Mouse (Mus musculus): ENCODE data around the gene Gm47985. TPM values are rescaled to one million over a fixed set of nuclear protein-coding genes. Genes with fewer than 3 reads are reported as not detected.

Gm47985 gene
- total and polyA plus RNA-seq, 3 experiments: 0.19 to 0.25 TPM; not detected in 1

GRCm38 (mm10) chr1:151156129-151156528, 26.2 kb upstream of the Gm47985 start:
- H3K27ac ChIP-seq (ENCODE audit: control insufficient read depth, low read depth, low read length): no peak overlapping the region
- TF ChIP-seq MAFK (IDR thresholded peaks at IDR 0.05; ENCODE audit: borderline replicate concordance, low read depth, low read length) (no peak), TAL1 (IDR thresholded peaks at IDR 0.05; ENCODE audit: low read length) (no peak), MAZ (IDR thresholded peaks at IDR 0.05; ENCODE audit: low read depth, low read length) (no peak), MXI1 (IDR thresholded peaks at IDR 0.05; ENCODE audit: low read depth, low read length) (no peak), GATA1 (IDR thresholded peaks at IDR 0.05; ENCODE audit: low read depth, low read length) (0 out of 2 replicates have a peak, but pooled peaks have one; percentile 8), ETS1 (IDR thresholded peaks at IDR 0.05; ENCODE audit: low read depth, low read length) (0 out of 2 replicates have a peak, but pooled peaks have one; percentile 19)
- H3K4me3 ChIP-seq (ENCODE audit: control insufficient read depth in 1 of 2, insufficient read depth in 1 of 2, low read depth in 2 of 2, low read length in 2 of 2): no peak overlapping the region
- H3K79me2 ChIP-seq (ENCODE audit: control insufficient read depth, insufficient read depth, low read length, poor library complexity): no peaks in the 10 kb centered on the region
- H3K27me3 ChIP-seq (ENCODE audit: control insufficient read depth in 1 of 2, insufficient read depth in 2 of 2, low read length in 2 of 2): no peaks in the 10 kb centered on the region
- peak; percentile 22 for DNase-seq (ENCODE audit: low read depth, low spot score)
- no peak overlapping the region for H3K9ac ChIP-seq (ENCODE audit: control insufficient read depth, low read depth, low read length, poor library complexity, severe bottlenecking)
- H3K4me1 ChIP-seq (ENCODE audit: control insufficient read depth in 1 of 2, insufficient read depth in 2 of 2, low read length in 2 of 2): peaks cover 6 to 15% of the 10 kb centered on the region in 2 experiments
- H3K9me3 ChIP-seq (replicated peaks; ENCODE audit: insufficient read depth, low read length): no peaks in the 10 kb centered on the region
- peaks cover 0 to 9% of the 10 kb centered on the region in 2 experiments; a peak in 2 of 4 replicates for H3K36me3 ChIP-seq (ENCODE audit: control insufficient read depth in 1 of 2, insufficient read depth in 2 of 2, low read length in 2 of 2)

- peak; percentile 15; the same call in 1 of the 2 replicates for TF ChIP-seq TCF12 (IDR thresholded peaks at IDR 0.05; ENCODE audit: low read depth, low read length)
- TF ChIP-seq EP300 (IDR thresholded peaks at IDR 0.05; ENCODE audit: low read depth in 1 of 2, low read length in 2 of 2): peak; percentile 28 to 35; a peak in 2 of 4 replicates
- TF ChIP-seq POLR2AphosphoS2 (IDR thresholded peaks at IDR 0.05; ENCODE audit: low read length): no peak
- H3K27me3 ChIP-seq (ENCODE audit: control insufficient read depth in 1 of 2, insufficient read depth in 2 of 2, low read length in 2 of 2): no peaks in the 10 kb centered on the region
- H3K9me3 ChIP-seq (replicated peaks; ENCODE audit: insufficient read depth, low read length): no peaks in the 10 kb centered on the region
- H3K27ac ChIP-seq (ENCODE audit: control insufficient read depth, low read depth, low read length): no peak overlapping the region
- no peaks in the 10 kb centered on the region for H3K79me2 ChIP-seq (ENCODE audit: control insufficient read depth, insufficient read depth, low read length, poor library complexity)
- peaks cover 6 to 15% of the 10 kb centered on the region in 2 experiments for H3K4me1 ChIP-seq (ENCODE audit: control insufficient read depth in 1 of 2, insufficient read depth in 2 of 2, low read length in 2 of 2)
- H3K9ac ChIP-seq (ENCODE audit: control insufficient read depth, low read depth, low read length, poor library complexity, severe bottlenecking): no peak overlapping the region
- no peak overlapping the region for H3K4me3 ChIP-seq (ENCODE audit: control insufficient read depth in 1 of 2, insufficient read depth in 1 of 2, low read depth in 2 of 2, low read length in 2 of 2)
- H3K36me3 ChIP-seq (ENCODE audit: control insufficient read depth in 1 of 2, insufficient read depth in 2 of 2, low read length in 2 of 2): peaks cover 0 to 9% of the 10 kb centered on the region in 2 experiments; a peak in 2 of 4 replicates
- peak; percentile 47 for DNase-seq (ENCODE audit: low read depth, low spot score)
These were observed 25.3 kb upstream of the Gm47985 start for GRCm38 (mm10) chr1:151156777-151157632.

GRCm38 (mm10) chr1:151157963-151158856, 24.1 kb upstream of the Gm47985 start:
- Histone ChIP-seq H3K9me3 (replicated peaks; ENCODE audit: insufficient read depth, low read length) (no peaks in the 10 kb centered on the region), H3K9ac (ENCODE audit: control insufficient read depth, low read depth, low read length, poor library complexity, severe bottlenecking) (no peak overlapping the region), H3K27me3 (ENCODE audit: control insufficient read depth in 1 of 2, insufficient read depth in 2 of 2, low read length in 2 of 2) (no peaks in the 10 kb centered on the region), H3K79me2 (ENCODE audit: control insufficient read depth, insufficient read depth, low read length, poor library complexity) (no peaks in the 10 kb centered on the region), H3K4me3 (ENCODE audit: control insufficient read depth in 1 of 2, insufficient read depth in 1 of 2, low read depth in 2 of 2, low read length in 2 of 2) (no peak overlapping the region), H3K4me1 (ENCODE audit: control insufficient read depth in 1 of 2, insufficient read depth in 2 of 2, low read length in 2 of 2) (peaks cover 6 to 8% of the 10 kb centered on the region in 2 experiments), H3K36me3 (ENCODE audit: control insufficient read depth in 1 of 2, insufficient read depth in 2 of 2, low read length in 2 of 2) (peaks cover 0 to 9% of the 10 kb centered on the region in 2 experiments; a peak in 2 of 4 replicates), H3K27ac (ENCODE audit: control insufficient read depth, low read depth, low read length) (no peak overlapping the region)
- TF ChIP-seq ETS1 (IDR thresholded peaks at IDR 0.05; ENCODE audit: low read depth, low read length) (no peak), HCFC1 (IDR thresholded peaks at IDR 0.05; ENCODE audit: low read depth, low read length) (no peak), ZMIZ1 (IDR thresholded peaks at IDR 0.05; ENCODE audit: low read depth, low read length) (no peak), E2F4 (IDR thresholded peaks at IDR 0.05; ENCODE audit: borderline replicate concordance, low read depth, low read length) (no peak), NELFE (IDR thresholded peaks at IDR 0.05; ENCODE audit: low read depth, low read length) (no peak), TCF12 (IDR thresholded peaks at IDR 0.05; ENCODE audit: low read depth, low read length) (no peak), TAL1 (IDR thresholded peaks at IDR 0.05; ENCODE audit: low read length) (no peak), USF2 (IDR thresholded peaks at IDR 0.05; ENCODE audit: borderline replicate concordance in 1 of 2, insufficient read depth in 1 of 2, low read depth in 1 of 2, low read length in 2 of 2) (no peak), JUND (IDR thresholded peaks at IDR 0.05; ENCODE audit: low read depth, low read length) (no peak), MXI1 (IDR thresholded peaks at IDR 0.05; ENCODE audit: low read depth, low read length) (no peak), KAT2A (conservative IDR thresholded peaks at IDR 0.05; ENCODE audit: low read depth, low read length) (no peak), ZKSCAN1 (IDR thresholded peaks at IDR 0.05; ENCODE audit: low read depth, low read length) (no peak), USF1 (IDR thresholded peaks at IDR 0.05; ENCODE audit: low read depth, low read length) (no peak)
- no peak for DNase-seq (ENCODE audit: low read depth, low spot score)
